Mouse (Mus musculus): ENCODE measurements around the gene Adgrb2.

Adgrb2 gene

GRCm38 (mm10) chr4:130031146-130031545, 46.5 kb downstream of the Adgrb2 start:
- no peak for DNase-seq (ENCODE audit: low read depth)

GRCm38 (mm10) chr4:130033496-130033895, 48.8 kb downstream of the Adgrb2 start:
- no peak for DNase-seq (ENCODE audit: low read depth)

GRCm38 (mm10) chr4:130036112-130036511, 51.4 kb downstream of the Adgrb2 start:
- peak; percentile 71 for DNase-seq (ENCODE audit: low read depth)

- peak; percentile 39 for DNase-seq (ENCODE audit: low read depth)
These were observed 52.1 kb downstream of the Adgrb2 start for GRCm38 (mm10) chr4:130036573-130037401.

DNA sequence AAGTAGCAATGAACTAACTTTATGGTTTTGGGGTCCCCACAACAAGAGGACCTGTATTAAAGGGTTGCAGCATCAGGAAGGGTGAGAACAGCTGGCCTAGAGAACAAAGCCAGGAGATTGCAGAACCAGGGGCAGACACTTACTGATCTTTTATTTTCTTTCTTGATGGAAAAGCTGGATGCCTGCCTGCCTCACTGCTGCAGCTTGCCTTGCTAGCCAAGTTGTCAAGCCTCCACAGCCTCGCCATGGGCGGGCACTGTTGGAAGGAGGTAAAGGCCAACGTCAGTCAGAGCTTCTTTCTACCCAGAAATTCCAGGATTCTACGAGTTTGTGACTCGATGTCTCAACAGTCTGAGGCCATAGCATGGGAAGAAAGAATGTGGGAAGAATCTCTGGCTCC, 54.7 kb downstream of the Adgrb2 start:
- no peak for DNase-seq (ENCODE audit: low read depth)

- DNase-seq (ENCODE audit: low read depth) = no peak
These were observed 56.4 kb downstream of the Adgrb2 start for GRCm38 (mm10) chr4:130041076-130041475.

DNA sequence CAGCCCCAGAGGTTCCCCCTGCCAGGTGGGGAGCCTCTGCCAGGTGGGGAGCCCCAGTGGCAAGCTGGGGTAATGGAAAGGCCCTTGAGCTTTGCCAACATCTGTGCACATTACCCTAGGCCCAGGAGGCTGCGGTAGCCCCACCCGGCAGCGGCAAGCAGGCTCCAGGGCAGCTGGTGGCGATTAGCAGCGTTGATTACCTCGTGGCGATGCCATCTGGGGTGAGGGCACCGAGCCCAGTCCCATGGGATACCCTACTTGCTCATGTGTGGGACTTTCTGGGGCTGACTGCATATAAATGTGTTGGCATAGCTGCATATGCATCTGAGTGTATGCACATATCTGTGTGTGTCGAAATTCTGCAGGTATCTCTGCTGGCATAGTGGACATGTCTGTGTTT, 59.5 kb downstream of the Adgrb2 start:
- peak; percentile 15 for DNase-seq (ENCODE audit: low read depth)

GRCm38 (mm10) chr4:130045609-130046008, 60.9 kb downstream of the Adgrb2 start:
- peak; percentile 93 for DNase-seq (ENCODE audit: low read depth)

- peak; percentile 15 for DNase-seq (ENCODE audit: low read depth)
These were observed 62.9 kb downstream of the Adgrb2 start, which contains the start of gene Col16a1 for GRCm38 (mm10) chr4:130047331-130048202. Gene Col16a1, plus strand, starts transcription at chr4:130047840.

- no peak for DNase-seq (ENCODE audit: low read depth)
These were observed 63.5 kb downstream of the Adgrb2 start for GRCm38 (mm10) chr4:130048203-130048479.

- DNase-seq (ENCODE audit: low read depth) = no peak
These were observed 65.6 kb downstream of the Adgrb2 start for GRCm38 (mm10) chr4:130050056-130050824.

DNA sequence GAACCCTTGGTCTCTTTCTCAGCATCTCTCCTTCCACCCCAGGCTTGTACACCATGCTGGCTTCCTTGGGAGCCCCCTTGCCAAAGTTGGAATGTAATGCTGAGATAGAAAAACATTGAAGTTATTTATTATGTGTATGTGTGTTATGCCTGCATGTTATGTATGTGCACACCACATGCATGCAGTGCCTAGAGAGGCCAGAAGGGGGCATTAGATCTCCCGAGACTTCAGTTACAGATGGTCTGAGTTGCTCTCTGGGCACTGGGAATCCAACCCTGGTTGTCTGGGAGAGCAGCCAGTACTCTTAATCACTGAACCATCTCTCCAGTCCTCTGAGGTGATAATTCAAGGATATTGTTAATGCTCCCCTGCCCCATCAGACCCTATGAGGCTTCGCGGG, 67.6 kb downstream of the Adgrb2 start:
- peak; percentile 35 for DNase-seq (ENCODE audit: low read depth)

GRCm38 (mm10) chr4:130053111-130053510, 68.4 kb downstream of the Adgrb2 start:
- DNase-seq (ENCODE audit: low read depth) = no peak

- DNase-seq (ENCODE audit: low read depth) = no peak
These were observed 70.1 kb downstream of the Adgrb2 start for GRCm38 (mm10) chr4:130054727-130055126.

DNA sequence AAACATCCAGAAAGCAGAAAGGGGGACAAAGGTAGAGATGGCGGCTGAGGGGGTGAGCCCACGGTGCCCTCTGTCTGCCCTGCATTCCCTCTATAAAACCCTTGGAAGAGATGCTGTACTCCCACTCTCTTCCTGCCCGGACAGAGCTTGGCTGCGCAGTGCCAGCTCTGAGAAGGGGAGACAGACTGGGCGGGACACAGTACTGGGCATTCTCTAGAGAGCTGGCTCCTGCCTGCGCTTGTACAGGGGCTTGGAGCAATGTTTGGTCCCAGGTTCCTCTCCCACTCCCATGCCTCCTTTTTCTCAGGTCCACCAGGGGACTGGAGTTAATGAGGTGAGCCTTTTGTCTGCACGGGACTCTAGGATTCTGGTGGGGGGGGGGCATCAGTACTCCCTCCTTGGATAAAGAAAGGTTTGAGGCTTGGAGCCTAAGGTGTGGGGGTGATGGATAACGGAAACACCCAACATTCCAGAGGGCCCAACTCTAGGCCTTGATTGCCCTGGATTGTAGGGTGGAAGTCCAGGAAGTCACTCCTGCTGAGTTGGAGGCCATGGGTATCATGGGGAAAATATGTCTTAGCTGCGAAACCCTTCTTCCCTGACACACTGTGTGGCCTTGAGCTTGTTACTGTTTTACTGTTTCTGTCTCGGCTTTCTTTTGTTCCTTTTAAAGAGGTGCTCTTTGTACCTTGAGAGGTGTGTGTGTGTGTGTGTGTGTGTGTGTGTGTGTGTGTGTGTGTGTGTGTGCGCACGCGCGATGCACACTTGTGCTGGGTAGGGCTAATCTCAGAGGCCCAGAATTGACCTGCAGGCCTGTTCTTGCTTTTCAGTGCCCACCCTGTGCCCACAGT, 70.7 kb downstream of the Adgrb2 start:
- DNase-seq (ENCODE audit: low read depth) = no peak

DNA sequence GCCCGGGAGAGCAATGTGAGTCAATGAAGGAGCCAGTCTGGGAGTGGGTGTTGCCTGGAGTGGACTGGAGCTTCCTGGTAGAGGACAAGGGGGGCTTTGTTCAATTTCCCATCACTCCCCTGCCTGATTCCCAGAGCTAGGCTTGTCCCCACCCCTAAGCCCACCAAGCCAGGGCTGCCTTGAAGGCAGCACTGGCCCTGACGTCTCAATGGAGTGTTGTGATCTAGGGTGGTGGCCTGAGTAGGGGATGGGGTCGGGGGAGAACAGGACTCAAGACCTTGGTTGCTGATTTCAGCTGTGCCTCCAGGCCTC, 71.3 kb downstream of the Adgrb2 start:
- DNase-seq (ENCODE audit: low read depth) = no peak

GRCm38 (mm10) chr4:130056471-130056870, 71.8 kb downstream of the Adgrb2 start:
- no peak for DNase-seq (ENCODE audit: low read depth)

GRCm38 (mm10) chr4:130060937-130061336, 76.3 kb downstream of the Adgrb2 start:
- no peak for DNase-seq (ENCODE audit: low read depth)

GRCm38 (mm10) chr4:130063191-130063590, 78.5 kb downstream of the Adgrb2 start:
- DNase-seq (ENCODE audit: low read depth) = no peak

DNA sequence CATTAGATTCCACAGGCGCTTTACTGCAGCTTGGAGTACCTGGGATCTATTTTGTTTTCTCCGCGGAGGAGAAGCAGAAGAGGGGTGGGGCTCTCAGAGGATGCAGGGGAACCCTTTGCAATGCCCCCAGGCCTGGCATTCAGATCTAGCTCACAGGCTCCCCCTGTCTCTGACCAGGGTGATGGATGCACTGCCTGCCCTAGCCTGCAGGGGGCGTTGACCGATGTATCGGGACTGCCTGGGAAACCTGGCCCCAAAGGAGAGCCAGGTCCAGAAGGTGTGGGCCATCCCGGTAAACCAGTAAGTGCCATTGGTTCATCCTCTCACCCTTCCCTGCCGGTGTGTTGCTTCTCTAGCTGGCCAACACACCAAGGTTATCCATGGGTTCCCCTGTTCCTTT, 82.1 kb downstream of the Adgrb2 start:
- peak; percentile 56 for DNase-seq (ENCODE audit: low read depth)

- no peak for DNase-seq (ENCODE audit: low read depth)
These were observed 85.9 kb downstream of the Adgrb2 start for GRCm38 (mm10) chr4:130070523-130070922.

- DNase-seq (ENCODE audit: low read depth) = no peak
These were observed 87.1 kb downstream of the Adgrb2 start for GRCm38 (mm10) chr4:130071758-130072157.
